Mouse (Mus musculus) forebrain, embryonic 15.5 days (tissue): Measurements from ENCODE around the gene Pfkfb1. TPM values are rescaled to one million over a fixed set of nuclear protein-coding genes. Genes with fewer than 3 reads are reported as not detected.

Source experiments
- microRNA-seq: library from miRNA; unstranded; fragments of <30 nt; microRNA quantifications from one replicate; pipeline ENCODE4, GENCODE M21; 2016
- polyA plus RNA-seq: library from polyadenylated mRNA; unstranded; fragments of >200 nt; fragmentation: Nextera tagmentation; extraction: Ambion mirVana; gene quantifications from 2 replicates; pipeline ENCODE4 v1.2.1, GENCODE M21; 2015

The Pfkfb1 gene
- polyA plus RNA-seq, 1 experiment from 2014 or later = 3.9 TPM

Small RNA genes within 50 kb of the gene (microRNA-seq; reads per million reads assigned to microRNA genes)
- gene Mir3620 = not detected

Other genes with a start within 250 kb of the Pfkfb1 start
- 51.0 and 54.1 TPM in 2 replicates for gene Tmem29, start 129.1 kb upstream of the Pfkfb1 start, polyA plus RNA-seq
- 34.8 and 37.8 TPM in 2 replicates for gene Alas2, start 40.9 kb upstream of the Pfkfb1 start, polyA plus RNA-seq
- 21.7 and 26.0 TPM in 2 replicates for gene Apex2, start 1.6 kb downstream of the Pfkfb1 start, polyA plus RNA-seq
- 59.5 and 59.6 TPM in 2 replicates for gene Tro, start 69.4 kb downstream of the Pfkfb1 start, polyA plus RNA-seq
- 289 and 297 TPM in 2 replicates for gene Maged2, start 226.1 kb downstream of the Pfkfb1 start, polyA plus RNA-seq